Mouse (Mus musculus) liver, adult 2 months (tissue): ENCODE measurements around the gene Igfbp7. TPM values are rescaled to one million over a fixed set of nuclear protein-coding genes. Genes with fewer than 3 reads are reported as not detected.
"Not testable (repeated sequence)": the region's sequence is repeated elsewhere in the genome, so short reads cannot be mapped to it uniquely, and the experiment has no call there.

ENCODE experiments used
- DNase-seq: peaks from one replicate; pipeline ENCODE4 v3.0.0-alpha.2; 2011; ENCODE audit warnings: low read depth, low spot score; ENCODE audit errors: extremely low read depth
- H3K27ac ChIP-seq: fragments of 200-500 bp; replicated peaks from 2 replicates; pipeline ENCODE4 v1.5.1; 2012; ENCODE audit warnings: low read depth, mild to moderate bottlenecking, control low read depth, inconsistent platforms, low read length; ENCODE audit not compliant: insufficient read depth
- H3K27me3 ChIP-seq: fragments of 200-500 bp; 2 replicates; pipeline ENCODE4 v1.6.1; 2012; ENCODE audit warnings: mild to moderate bottlenecking, moderate library complexity, low read length, inconsistent platforms; ENCODE audit not compliant: control insufficient read depth, insufficient read depth
- H3K36me3 ChIP-seq: fragments of 200-500 bp; 2 replicates; pipeline ENCODE4 v1.6.1; 2012; ENCODE audit warnings: low read length, inconsistent platforms; ENCODE audit not compliant: control insufficient read depth, insufficient read depth
- H3K4me1 ChIP-seq: fragments of 200-500 bp; 2 replicates; pipeline ENCODE4 v1.6.1; 2011; ENCODE audit warnings: low read length; ENCODE audit not compliant: control insufficient read depth, insufficient read depth
- H3K4me3 ChIP-seq: fragments of 200-500 bp; 2 replicates; pipeline ENCODE4 v1.5.1; 2011; ENCODE audit warnings: low read depth, mild to moderate bottlenecking, control low read depth, low read length, moderate library complexity; ENCODE audit not compliant: insufficient read depth
- H3K79me2 ChIP-seq: fragments of 200-500 bp; 2 replicates; pipeline ENCODE4 v1.6.1; 2012; ENCODE audit warnings: inconsistent platforms, mild to moderate bottlenecking, low read length, moderate library complexity; ENCODE audit not compliant: control insufficient read depth, insufficient read depth
- H3K9ac ChIP-seq: fragments of 200-500 bp; 2 replicates; pipeline ENCODE4 v1.6.1; 2012; ENCODE audit warnings: low read depth, mild to moderate bottlenecking, control low read depth, inconsistent platforms, low read length
- CTCF ChIP-seq: fragments of 200-500 bp; IDR thresholded peaks from 2 replicates; pipeline ENCODE4 v1.5.1; 2011; ENCODE audit warnings: low read depth, low read length, control low read depth
- POLR2A ChIP-seq: fragments of 200-500 bp; IDR thresholded peaks from 2 replicates; pipeline ENCODE4 v1.6.1; 2011; ENCODE audit warnings: low read length, control low read depth; ENCODE audit not compliant: insufficient read depth; ENCODE audit errors: extremely low read depth
- WGBS: fragments of 180-500 bp; shearing (Covaris S2); methylation state at CpG from one replicate; pipeline ENCODE4 v1.1.7; 2018; 5-methylcytosine and 5-hydroxymethylcytosine counted together
- polyA plus RNA-seq: library from polyadenylated mRNA; depleted of rRNA; stranded (reverse); fragments of >200 nt; gene quantifications from 2 replicates; pipeline ENCODE4 v1.2.3, GENCODE M21; 2012
- total RNA-seq: library from RNA; depleted of rRNA; stranded (reverse); fragments of >200 nt; gene quantifications from 2 replicates; pipeline ENCODE4 v1.2.3, GENCODE M21; 2014

The Igfbp7 gene
- total and polyA plus RNA-seq, 2 experiments = 69.7 to 336 TPM

DNA sequence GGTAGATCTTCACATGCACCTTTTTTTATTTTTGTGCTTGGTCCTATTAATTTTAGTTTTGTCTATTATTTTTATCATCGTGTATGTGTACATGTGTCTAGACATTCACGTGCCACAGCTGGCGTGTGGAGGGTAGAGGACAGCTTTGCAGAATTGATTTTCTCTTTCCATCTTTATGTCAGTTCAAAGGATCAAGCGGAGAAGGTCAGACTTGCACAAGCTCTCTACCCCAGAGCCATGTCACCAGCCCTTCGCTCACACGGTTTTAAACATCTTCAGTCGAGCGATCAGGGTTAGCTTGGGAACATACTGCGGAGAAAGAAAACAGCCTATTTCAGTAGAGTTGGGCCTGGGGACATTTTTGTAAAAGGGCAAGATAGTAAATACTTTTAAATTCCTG lies 23.2 kb upstream of the Igfbp7 start:
- 39% methylated on average over 9 of the region's 9 CpGs for WGBS
- DNase-seq = no peak

DNA sequence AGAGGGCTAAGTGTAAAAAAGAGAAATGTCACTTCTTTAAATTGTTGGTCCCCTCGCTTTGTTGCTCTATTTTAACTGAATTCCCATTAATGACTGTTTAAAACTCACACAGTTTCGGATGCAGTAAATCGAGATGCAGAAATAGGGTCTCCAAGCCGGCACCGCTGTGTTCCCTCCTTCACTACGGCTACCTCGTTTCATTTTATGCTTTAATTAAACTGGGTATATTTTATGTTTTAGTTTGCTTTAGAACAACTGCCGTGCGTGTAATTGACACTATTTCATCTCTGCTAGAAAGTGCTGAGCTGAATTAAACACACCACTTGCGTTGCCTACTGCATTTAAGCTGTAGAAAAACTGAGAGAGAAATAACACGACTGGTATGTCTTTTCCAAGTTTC lies 22.6 kb upstream of the Igfbp7 start:
- peaks cover 2% of the 10 kb centered on the region for H3K4me1 ChIP-seq
- DNase-seq = no peak
- TF ChIP-seq POLR2A = no peak
- TF ChIP-seq CTCF = no peak
- 89% methylated on average over 11 of the region's 11 CpGs for WGBS
- H3K79me2 ChIP-seq = no peaks in the 10 kb centered on the region
- H3K9ac ChIP-seq = no peak overlapping the region
- no peak overlapping the region for H3K4me3 ChIP-seq
- H3K36me3 ChIP-seq = no peaks in the 10 kb centered on the region
- H3K27me3 ChIP-seq = no peaks in the 10 kb centered on the region
- no peak overlapping the region for H3K27ac ChIP-seq

More for the DNA sequence above, 23.2 kb upstream of the Igfbp7 start:
- Histone ChIP-seq H3K4me1 (peaks cover 2% of the 10 kb centered on the region), H3K9ac (no peak overlapping the region), H3K27me3 (no peaks in the 10 kb centered on the region), H3K27ac (no peak overlapping the region), H3K36me3 (no peaks in the 10 kb centered on the region), H3K4me3 (no peak overlapping the region), H3K79me2 (no peaks in the 10 kb centered on the region)
- no peak for TF ChIP-seq POLR2A
- no peak for TF ChIP-seq CTCF

DNA sequence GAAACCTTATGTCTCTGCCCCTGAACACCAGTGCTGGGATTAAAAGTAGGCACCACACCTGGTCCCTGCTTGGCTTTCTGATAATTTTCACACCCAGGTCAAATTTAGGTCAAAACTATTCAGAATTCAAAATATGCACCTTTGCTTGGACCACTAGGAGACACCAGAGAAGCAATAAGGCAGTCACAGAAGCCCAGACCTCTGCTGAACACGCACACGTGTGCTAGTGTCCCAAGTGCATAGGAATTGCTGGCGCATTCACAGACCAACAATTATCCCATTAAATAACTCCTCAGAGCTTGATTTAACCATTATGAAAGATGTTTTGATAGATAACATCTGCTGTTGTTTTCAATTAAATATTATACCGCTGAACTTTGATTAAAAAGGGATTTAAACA lies 22.2 kb upstream of the Igfbp7 start:
- Histone ChIP-seq H3K4me3 (no peak overlapping the region), H3K36me3 (no peaks in the 10 kb centered on the region), H3K79me2 (no peaks in the 10 kb centered on the region), H3K27me3 (no peaks in the 10 kb centered on the region), H3K27ac (no peak overlapping the region), H3K4me1 (peaks cover 2% of the 10 kb centered on the region), H3K9ac (no peak overlapping the region)
- WGBS = 89% methylated on average over 4 of the region's 4 CpGs
- no peak for DNase-seq
- TF ChIP-seq CTCF = no peak
- no peak for TF ChIP-seq POLR2A

DNA sequence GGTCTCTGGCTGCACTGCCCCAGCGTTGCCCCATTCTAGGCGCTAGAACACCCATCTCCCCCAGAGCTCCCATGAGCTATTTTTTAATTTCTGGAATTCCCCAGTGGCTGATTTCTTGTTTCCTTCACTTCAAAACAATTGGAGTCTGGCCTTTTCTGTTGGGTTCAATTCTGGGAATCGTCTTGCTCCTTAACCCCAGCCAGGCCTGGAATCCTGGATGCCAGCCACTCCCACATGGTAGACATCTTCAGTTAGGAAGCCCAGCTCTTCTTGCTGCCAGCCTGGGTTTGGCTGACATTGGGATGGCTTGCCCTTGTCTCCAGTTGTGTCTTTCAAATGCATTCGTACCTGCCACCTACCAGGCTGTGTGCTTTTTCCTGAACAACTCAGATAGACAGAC lies 20.7 kb upstream of the Igfbp7 start:
- WGBS = 72% methylated on average over 4 of the region's 4 CpGs

DNA sequence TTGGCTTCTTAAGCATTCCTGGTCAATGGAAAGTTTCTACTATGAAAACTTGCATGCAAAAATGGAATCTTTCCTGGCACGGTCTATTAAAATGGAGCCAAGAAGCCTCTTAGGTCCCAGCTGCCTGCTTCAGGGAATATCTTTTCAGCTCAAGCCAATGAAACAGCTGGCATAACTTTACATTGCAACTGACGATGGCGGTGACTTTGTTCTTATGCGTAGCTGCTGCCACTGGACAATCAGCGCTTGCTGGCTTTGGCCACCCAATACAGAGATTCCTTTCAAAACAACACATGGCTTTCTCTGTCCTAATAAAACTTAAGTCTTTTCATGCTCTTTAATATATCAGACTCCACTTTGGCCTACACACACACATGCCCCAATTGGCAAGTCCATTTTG lies 20.1 kb upstream of the Igfbp7 start:
- Histone ChIP-seq H3K27ac (no peak overlapping the region), H3K9ac (no peak overlapping the region), H3K79me2 (no peaks in the 10 kb centered on the region), H3K36me3 (no peaks in the 10 kb centered on the region), H3K4me1 (no peaks in the 10 kb centered on the region), H3K27me3 (no peaks in the 10 kb centered on the region), H3K4me3 (no peak overlapping the region)
- WGBS = 93% methylated on average over 5 of the region's 5 CpGs
- DNase-seq = no peak
- TF ChIP-seq POLR2A (no peak), CTCF (no peak)

More for the DNA sequence above, 20.7 kb upstream of the Igfbp7 start:
- 0 out of 2 replicates have a peak overlapping the region, but pooled peaks have one; percentile 24 for H3K27ac ChIP-seq
- no peak for DNase-seq
- H3K79me2 ChIP-seq = no peaks in the 10 kb centered on the region
- no peak overlapping the region for H3K9ac ChIP-seq
- no peaks in the 10 kb centered on the region for H3K4me1 ChIP-seq
- H3K4me3 ChIP-seq = no peak overlapping the region
- H3K36me3 ChIP-seq = no peaks in the 10 kb centered on the region
- no peak for TF ChIP-seq POLR2A
- no peak for TF ChIP-seq CTCF
- H3K27me3 ChIP-seq = no peaks in the 10 kb centered on the region

DNA sequence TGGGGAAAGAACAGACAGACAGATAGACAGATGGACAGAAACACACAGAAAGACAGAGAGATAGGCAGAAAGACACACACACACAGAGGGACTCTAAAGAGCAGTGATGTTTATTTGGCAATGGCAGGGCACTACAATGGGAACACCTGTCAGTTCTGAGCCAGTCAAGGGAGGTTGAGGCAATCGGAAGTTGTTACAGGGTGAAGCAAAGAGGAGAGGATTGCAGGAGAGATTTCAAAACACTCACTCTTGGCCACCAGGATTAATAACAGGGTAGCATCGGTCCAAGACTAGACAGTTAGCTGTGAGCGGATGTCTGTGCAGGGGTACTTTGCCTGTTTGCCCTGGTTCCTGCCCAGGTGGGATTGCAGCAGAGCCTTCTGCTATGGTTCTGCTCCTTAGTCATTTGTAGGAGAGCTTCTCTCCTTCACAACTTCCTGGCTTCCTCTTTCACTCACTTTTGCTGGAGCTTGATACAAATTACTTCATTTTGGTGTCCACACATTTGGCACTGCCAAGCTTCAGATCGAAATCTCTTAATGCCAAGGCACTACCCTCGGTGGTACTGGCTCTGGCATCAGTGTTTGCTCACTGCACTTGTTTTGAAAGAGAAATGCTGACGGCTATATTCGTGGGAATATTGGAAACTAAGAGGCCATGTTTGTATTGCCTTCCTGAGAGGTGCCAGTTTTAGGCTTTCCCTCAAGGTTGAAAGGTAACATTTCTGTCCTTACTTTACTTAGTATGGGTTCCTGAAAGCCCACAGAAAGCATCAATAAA lies 18.1 kb upstream of the Igfbp7 start:
- H3K27ac ChIP-seq = no peak overlapping the region
- H3K27me3 ChIP-seq = no peaks in the 10 kb centered on the region
- TF ChIP-seq POLR2A = no peak
- no peak for TF ChIP-seq CTCF
- no peaks in the 10 kb centered on the region for H3K4me1 ChIP-seq
- H3K79me2 ChIP-seq = no peaks in the 10 kb centered on the region
- no peak overlapping the region for H3K9ac ChIP-seq
- peak; percentile 81 for DNase-seq
- H3K36me3 ChIP-seq = no peaks in the 10 kb centered on the region
- 45% methylated on average over 7 of the region's 7 CpGs for WGBS
- H3K4me3 ChIP-seq = no peak overlapping the region

DNA sequence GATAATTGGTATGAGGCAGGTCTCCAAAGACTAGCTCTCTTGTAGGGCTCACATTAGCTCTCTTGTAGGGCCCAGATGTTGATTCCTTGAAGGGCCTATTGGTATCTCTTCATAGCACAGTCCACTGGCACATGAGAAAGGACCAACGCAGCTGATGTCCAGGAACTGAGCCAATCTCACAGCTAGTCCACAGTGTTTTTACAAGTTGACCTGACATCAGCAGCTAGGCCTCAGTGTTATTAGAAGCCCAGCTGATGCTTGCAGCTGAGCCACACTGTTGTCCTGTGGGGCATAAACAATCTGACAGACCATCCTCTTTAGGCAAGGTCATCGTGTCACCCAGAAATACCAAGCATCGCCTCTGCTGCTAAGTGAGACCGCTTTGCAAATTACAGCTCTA lies 11.7 kb upstream of the Igfbp7 start:
- not testable (repeated sequence) for H3K4me1 ChIP-seq, H3K4me3 ChIP-seq, H3K27ac ChIP-seq, H3K27me3 ChIP-seq, H3K79me2 ChIP-seq, DNase-seq, H3K9ac ChIP-seq, H3K36me3 ChIP-seq
- 74% methylated on average over 4 of the region's 4 CpGs for WGBS
